Mouse (Mus musculus) fat pad, adult 2 months (tissue): Measurements from ENCODE around the gene Reln.

Experiments used
- DNase-seq: peaks from one replicate; pipeline ENCODE4 v3.0.0-alpha.2; 2011; ENCODE audit warnings: low read depth, low spot score; ENCODE audit errors: extremely low read depth

Gene Reln

GRCm38 (mm10) chr5:22024108-22024507 lies 320.4 kb downstream of the Reln start:
- DNase-seq: no peak

DNA sequence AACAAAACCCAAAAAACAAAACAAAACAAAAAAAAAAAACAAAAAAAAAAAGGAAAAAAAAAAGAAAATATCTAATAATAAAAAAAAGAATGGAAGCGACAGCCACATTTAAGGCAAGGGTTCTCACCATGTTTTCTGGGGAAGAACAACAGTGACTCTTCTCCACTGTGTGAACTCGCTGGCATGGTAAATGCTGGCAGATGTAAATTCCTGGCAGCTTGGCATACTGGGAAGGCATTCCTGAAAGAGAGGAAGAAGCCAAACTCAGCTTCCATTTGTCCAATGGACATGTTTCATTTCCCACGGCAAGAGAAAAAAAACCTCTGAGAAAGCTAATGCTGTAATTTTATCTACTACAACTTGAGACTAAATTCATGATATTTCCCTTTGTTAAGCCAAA lies 326.6 kb downstream of the Reln start:
- no peak for DNase-seq

- DNase-seq: no peak
Measured at GRCm38 (mm10) chr5:22014459-22014858, 330.0 kb downstream of the Reln start.

DNA sequence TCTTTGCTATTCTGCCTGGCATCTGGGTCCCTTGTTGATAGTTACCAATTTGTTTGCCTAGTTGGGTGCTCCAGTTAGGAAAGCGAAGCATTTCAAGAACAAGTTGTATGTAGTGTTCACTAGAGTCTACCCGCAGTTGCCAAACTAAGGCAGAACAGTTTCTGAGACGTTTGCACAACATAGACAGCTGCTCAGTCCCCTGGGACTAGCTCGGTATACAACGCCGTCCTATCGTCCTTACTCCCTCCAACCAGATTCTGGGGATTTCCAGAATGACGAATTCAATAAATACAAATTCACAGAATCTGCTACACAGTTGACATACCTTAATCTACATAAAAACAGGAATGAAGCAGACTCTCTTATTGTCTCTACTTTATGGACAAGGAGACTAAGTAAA lies 335.4 kb downstream of the Reln start:
- DNase-seq: no peak

- DNase-seq: no peak
Measured at GRCm38 (mm10) chr5:22007304-22008059, 337.0 kb downstream of the Reln start.

DNA sequence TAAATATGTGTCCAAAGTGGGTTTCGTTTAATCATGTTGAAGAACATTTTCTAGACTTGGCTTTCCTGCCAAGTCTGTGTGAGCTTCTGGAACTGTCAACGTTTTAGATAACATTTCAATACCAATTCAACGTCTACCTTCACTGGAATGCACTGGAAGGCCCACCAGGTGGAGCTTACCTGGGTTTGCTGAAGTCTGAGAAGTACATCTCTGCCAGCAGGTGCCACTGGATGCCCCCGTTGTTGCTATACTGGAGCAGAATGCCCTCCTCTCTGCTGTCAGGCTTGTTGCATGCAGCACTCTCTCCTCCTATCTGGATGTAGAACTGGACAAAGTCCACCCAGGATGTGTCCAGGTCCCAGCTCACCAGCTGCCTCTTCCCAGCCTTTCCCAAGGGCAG lies 340.6 kb downstream of the Reln start:
- no peak for DNase-seq

- no peak for DNase-seq
Measured at GRCm38 (mm10) chr5:21987711-21988110, 356.8 kb downstream of the Reln start.

DNA sequence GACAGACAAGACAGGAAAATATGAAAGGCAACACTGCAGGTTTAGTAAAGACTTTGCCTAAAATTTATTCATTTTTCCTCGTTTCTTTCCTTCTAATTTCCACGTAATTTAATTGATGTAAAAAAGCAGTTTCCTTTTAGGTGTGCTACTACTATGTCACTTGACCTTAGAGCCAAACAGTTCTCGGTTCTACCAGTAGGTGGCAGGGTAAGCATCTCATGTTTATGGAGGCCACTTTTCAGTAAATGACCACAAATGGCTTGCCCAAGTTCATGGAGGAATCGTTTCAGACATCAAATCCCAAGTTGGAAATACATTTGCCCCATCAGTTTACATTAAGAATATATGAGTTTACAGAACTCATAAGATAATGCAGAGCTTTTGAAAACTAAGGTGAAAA lies 358.2 kb downstream of the Reln start:
- DNase-seq: no peak

DNA sequence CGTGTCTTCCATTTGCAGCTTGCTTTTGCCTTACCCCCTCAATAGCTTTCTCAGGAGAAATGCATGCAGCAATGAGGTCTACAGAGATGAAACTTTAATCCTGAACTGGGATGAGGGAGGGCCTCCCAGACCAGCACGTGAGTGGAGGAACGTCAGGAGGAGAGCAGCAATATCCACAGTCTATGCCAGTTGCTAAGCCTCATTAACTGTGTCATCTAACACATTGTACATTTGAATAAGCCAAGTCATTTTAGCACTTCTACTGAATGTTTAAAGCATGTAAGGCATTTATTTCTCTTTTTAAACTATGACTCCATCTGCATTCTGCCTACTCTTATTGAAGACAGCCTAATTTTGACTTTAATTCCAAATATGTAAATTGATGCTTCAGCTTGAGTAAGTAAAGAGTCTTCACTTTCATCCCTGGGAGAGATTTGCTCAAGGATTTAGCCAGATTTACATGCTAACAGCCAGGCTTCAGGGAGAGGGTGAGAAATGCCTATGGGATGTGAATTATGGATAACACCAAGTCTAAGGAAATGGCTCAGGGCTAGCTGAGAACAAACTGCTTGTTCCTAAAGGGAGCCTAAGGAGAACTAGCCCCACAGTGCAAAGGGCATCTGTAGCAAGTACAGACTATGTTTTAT lies 361.4 kb downstream of the Reln start:
- DNase-seq: no peak

- DNase-seq: no peak
Measured at GRCm38 (mm10) chr5:21981216-21981615, 363.3 kb downstream of the Reln start.

DNA sequence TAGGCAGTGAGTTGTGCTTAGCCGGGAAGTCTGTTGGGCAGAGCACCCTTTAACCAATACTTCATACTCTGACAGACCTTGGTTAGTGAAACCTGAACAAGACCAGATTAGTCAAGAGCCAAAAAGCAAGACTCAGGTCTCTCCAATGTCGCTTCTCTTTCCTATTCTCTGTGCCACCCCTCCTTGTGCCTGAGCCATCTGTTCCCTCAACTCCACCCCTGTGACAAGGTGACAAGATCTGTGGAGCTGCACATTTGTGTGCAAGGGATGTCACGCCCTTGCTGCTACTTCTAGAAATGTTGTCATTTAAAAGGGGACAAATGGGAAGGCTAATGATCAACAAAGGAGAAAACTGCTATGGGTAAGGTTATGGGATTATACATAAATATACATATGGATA lies 364.0 kb downstream of the Reln start:
- no peak for DNase-seq

- DNase-seq: no peak
Measured at GRCm38 (mm10) chr5:21973266-21974010, 371.1 kb downstream of the Reln start.

DNA sequence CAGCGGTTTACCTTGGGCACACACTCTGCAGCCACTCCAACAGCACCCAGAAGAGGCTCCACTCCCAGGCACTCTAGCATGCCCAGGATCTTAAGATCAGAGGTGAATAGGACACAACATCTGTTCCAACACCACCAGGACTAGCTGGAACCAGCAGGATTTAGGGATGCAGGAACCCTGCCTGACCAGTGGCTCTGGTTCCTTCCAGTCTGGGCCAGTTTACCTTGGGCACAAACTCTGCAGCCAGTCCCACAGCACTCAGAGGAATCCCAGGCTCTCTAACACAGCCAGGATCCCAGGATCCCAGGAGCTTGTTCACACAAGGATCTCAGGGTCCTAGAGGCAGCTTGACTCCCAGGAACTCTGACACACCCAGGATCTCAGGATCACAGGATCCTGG lies 382.7 kb downstream of the Reln start:
- DNase-seq: no peak

DNA sequence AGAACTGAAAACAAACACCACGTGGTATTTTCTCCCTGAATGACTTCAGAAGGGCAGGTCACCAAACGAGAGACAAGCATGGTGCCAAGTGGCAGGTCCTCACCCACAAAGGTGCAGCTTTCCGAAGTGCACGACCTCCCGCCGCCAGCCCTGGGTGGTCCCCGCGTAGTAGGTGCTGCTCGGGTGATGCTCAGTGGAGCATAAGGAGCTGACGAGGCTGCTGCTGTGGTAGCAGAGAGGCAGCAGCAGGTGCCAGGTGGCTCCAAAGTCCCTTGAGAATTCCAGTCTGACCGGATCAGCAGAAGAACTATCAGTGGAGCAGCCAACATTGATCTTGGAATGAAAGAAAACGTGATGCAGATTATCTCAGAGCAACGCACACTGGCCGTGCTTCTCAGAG lies 384.4 kb downstream of the Reln start:
- no peak for DNase-seq

DNA sequence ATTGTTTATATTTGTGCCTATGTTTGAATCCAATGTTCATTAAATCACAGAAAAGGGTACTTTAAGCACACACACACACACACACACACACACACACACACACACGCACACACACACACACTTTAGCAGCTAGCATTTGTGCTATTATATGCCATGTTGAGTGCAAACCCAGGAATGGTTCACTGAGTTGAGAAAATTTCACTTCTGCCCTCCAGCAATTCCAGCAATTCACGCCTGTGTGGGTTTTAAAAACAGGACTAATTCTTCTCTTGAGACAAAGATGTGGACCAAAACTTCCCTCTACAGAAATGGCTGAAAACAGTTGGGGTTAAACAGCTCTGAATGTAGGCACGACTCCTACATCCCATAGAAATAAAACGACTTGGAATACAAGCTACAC lies 386.9 kb downstream of the Reln start:
- no peak for DNase-seq

GRCm38 (mm10) chr5:21957061-21957460 lies 387.4 kb downstream of the Reln start:
- no peak for DNase-seq

- no peak for DNase-seq
Measured at GRCm38 (mm10) chr5:21949507-21949897, 395.0 kb downstream of the Reln start.

- DNase-seq: peak; percentile 49
Measured at GRCm38 (mm10) chr5:21948736-21949506, 395.6 kb downstream of the Reln start.

GRCm38 (mm10) chr5:21947610-21948381 lies 396.7 kb downstream of the Reln start:
- DNase-seq: no peak

- DNase-seq: no peak
Measured at GRCm38 (mm10) chr5:21944579-21944978, 399.9 kb downstream of the Reln start.

DNA sequence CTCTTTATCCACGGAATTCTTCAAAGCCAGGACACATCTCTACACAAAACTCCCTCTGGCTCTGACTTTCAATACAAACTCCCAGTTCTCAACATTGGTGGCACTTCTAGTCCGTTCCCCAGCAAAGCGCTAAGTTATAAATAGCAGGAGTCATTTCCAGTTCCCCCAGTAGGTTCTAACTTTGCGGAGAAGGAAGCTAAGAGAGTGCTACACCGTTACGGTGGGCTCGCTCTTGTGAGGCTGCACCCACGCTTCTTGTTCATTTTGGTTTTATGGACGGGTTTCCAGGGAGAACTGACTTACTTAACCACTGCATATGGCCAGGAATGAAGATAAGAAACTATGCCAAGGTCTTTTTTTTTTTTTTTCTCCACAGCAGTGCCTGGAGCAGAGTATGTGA lies 405.1 kb downstream of the Reln start:
- no peak for DNase-seq
